Mouse (Mus musculus): ENCODE data around the gene Gan.

DNA sequence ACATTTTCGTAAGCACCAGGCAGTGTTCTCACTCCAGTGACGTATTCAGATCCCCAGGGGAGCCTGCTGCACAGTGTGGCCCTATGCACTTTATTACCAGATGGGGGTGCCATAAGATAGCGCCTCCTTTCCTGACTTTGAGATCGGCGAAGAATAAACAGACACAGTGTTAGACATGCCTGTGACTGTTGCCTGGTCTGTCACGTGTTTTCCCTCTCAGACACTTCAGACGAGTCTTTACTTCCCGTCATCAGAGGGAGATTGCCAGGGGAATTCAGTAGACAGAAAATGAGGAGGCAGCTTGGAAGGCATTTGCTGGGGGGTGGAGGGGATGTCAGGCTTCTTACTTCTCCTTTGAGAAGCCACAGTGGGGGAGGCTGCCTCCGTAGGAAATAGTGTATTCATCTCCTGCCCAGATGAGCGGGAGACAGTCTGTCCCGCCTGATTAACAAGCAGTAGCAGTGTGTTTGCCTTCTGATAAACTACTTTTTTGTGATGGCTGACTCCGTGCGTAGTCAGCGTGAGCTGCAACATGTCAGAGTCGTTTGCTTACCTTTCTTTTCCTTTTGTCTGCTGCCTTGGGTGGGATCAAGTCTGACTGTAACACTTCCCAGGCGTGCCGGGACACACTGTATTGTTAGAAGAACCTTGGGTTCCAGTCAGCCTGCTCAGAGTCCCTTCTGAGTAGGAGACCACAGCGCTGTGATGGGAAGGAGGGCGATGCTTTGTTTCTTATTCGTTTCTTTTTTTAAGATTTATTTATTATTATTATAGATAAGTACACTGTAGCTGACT is 40.4 kb downstream of the Gan start:
- TF ChIP-seq CTCF (IDR thresholded peaks at IDR 0.05; ENCODE audit: low read depth) (peak; percentile 87), EP300 (optimal IDR thresholded peaks at IDR 0.05) (no peak)
